Mouse (Mus musculus): ENCODE data around the gene Cenpp. TPM values are rescaled to one million over a fixed set of nuclear protein-coding genes. Genes with fewer than 3 reads are reported as not detected.
"Not testable (repeated sequence)": the region's sequence is repeated elsewhere in the genome, so short reads cannot be mapped to it uniquely, and the experiment has no call there.

Gene Cenpp
- polyA plus RNA-seq, 1 experiment from 2014 or later = 5.5 TPM

DNA sequence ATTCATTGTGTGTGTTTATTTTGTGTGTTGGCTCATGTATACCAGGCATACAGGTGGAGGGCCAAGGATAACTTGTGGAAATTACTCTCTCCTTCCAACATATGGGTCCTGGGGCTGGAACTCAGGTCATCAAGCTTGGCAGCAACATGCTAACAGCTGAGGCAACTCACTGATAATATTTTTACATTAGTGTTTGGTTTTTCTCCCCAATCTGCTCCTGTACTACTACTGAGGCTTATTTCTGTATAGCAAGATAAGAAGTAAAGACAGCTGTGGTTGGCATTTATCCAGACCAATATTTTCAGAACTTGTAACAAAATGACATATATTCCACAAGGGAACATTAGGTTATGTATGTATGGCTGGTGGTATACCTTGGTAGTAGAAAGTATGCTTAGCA is 34.2 kb downstream of the Cenpp start:
- Histone ChIP-seq H3K9me3 (ENCODE audit: control insufficient read depth, low read length) (no peaks in the 10 kb centered on the region), H3K4me2 (ENCODE audit: low read depth, low read length) (no peak overlapping the region), H3K36me3 (ENCODE audit: control insufficient read depth, insufficient read depth, low read length) (no peaks in the 10 kb centered on the region), H3K4me3 (ENCODE audit: low read depth, low read length) (no peak overlapping the region), H3K27me3 (ENCODE audit: control insufficient read depth, insufficient read depth, low read length) (no peaks in the 10 kb centered on the region), H3K4me1 (ENCODE audit: control insufficient read depth, insufficient read depth, low read length) (no peaks in the 10 kb centered on the region), H3K9ac (replicated peaks; ENCODE audit: low read depth, low read length) (no peak overlapping the region), H3K27ac (ENCODE audit: low read depth, low read length) (no peak overlapping the region)
- no peak for ATAC-seq (ENCODE audit: low read depth)

DNA sequence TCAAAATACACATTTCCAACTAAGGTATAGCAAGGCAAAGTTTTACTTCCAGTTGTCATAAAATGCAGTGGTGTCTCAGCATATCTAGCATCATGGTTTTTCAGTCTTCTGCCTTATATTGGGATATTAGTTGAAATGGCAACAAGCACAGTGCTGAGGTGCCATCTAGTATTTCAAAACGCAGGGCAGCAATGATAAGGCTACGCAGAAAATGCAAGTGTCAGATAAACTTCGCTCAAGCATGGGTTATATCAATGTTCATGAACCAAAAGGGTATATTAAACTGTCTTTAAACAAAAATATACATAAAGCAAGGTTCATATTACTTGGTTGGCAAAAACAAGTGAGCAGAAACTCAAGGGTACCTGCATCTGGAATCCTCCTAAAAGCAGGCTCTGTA is 35.6 kb downstream of the Cenpp start:
- Histone ChIP-seq H3K4me1 (ENCODE audit: control insufficient read depth, insufficient read depth, low read length) (no peaks in the 10 kb centered on the region), H3K9ac (replicated peaks; ENCODE audit: low read depth, low read length) (no peak overlapping the region), H3K9me3 (ENCODE audit: control insufficient read depth, low read length) (no peaks in the 10 kb centered on the region), H3K4me2 (ENCODE audit: low read depth, low read length) (no peak overlapping the region), H3K36me3 (ENCODE audit: control insufficient read depth, insufficient read depth, low read length) (no peaks in the 10 kb centered on the region), H3K27me3 (ENCODE audit: control insufficient read depth, insufficient read depth, low read length) (no peaks in the 10 kb centered on the region), H3K27ac (ENCODE audit: low read depth, low read length) (no peak overlapping the region), H3K4me3 (ENCODE audit: low read depth, low read length) (no peak overlapping the region)
- WGBS = 93% methylated on average over 3 of the region's 3 CpGs
- no peak for ATAC-seq (ENCODE audit: low read depth)

DNA sequence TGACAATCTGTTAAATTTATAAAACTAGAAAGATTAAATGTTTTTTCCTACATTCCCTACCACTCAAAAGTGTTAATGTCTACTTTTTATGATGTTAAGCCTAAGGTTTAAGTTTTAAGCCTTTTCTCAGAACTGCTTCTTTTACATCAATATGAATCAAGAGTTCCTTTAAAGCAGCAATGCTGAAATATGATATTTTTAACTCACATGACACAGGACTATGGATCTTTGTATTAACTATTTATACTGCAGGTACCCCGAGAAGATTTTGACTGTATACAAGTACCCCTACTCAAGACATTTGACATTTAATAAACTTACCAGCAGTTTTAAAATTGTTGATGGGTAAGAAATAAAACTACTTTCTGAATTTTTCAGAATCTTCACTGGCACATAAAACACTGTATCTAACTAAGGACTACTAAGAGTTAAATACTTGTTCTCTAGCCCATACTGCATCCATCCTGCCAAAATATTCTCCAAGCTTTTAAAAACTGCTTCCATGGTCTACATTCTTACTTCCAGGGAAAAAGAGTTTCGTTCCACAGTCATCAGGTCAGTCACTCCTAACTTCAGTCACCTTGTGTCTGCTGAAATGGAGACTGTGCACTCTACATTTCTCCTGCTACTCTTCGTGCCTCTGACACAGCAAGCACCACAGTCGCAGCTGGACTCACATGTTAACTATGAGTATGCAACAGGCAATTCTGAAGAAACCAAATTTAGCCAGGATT is 43.8 kb downstream of the Cenpp start:
- H3K36me3 ChIP-seq (ENCODE audit: control insufficient read depth, insufficient read depth, low read length) = no peaks in the 10 kb centered on the region
- H3K4me2 ChIP-seq (ENCODE audit: low read depth, low read length) = no peak overlapping the region
- no peak overlapping the region; the same call in 1 of the 2 replicates for H3K4me3 ChIP-seq (ENCODE audit: low read depth, low read length)
- no peaks in the 10 kb centered on the region for H3K27me3 ChIP-seq (ENCODE audit: control insufficient read depth, insufficient read depth, low read length)
- H3K4me1 ChIP-seq (ENCODE audit: control insufficient read depth, insufficient read depth, low read length) = no peaks in the 10 kb centered on the region
- H3K9me3 ChIP-seq (ENCODE audit: control insufficient read depth, low read length) = no peaks in the 10 kb centered on the region
- no peak overlapping the region for H3K9ac ChIP-seq (replicated peaks; ENCODE audit: low read depth, low read length)
- H3K27ac ChIP-seq (ENCODE audit: low read depth, low read length) = no peak overlapping the region
- 88% methylated on average over 4 of the region's 4 CpGs for WGBS
- no peak for ATAC-seq (ENCODE audit: low read depth)

DNA sequence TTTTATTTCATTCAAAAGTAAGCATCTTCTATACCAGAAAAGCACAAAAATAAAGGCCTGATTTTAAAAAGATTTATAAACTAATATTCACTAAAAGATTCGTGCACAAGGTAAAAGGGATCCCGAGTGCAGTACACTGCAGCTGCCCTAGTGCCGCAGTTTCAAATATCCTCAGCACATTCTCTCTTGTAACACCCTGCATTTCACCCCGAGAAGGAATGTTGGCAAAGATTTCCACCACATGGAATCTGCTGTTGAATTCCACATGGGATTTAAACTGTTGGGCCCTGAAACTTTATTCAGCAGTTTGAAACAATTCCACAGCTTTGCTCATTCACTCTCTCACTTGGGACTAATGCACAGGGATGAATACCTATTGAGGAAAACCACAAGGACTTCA is 44.9 kb downstream of the Cenpp start, which contains the start of gene Ogn:
Gene Ogn (plus strand): TSS at position 333 of the 400 bp plus-strand sequence.
- WGBS = 88% methylated on average over 4 of the region's 4 CpGs
- Histone ChIP-seq H3K4me2 (ENCODE audit: low read depth, low read length) (no peak within 1 kb of the TSS), H3K27ac (ENCODE audit: low read depth, low read length) (no peak within 1 kb of the TSS), H3K4me1 (ENCODE audit: control insufficient read depth, insufficient read depth, low read length) (no peaks in the 10 kb centered on the region), H3K27me3 (ENCODE audit: control insufficient read depth, insufficient read depth, low read length) (no peaks in the 10 kb centered on the region), H3K9ac (replicated peaks; ENCODE audit: low read depth, low read length) (no peak within 1 kb of the TSS), H3K9me3 (ENCODE audit: control insufficient read depth, low read length) (no peaks in the 10 kb centered on the region), H3K36me3 (ENCODE audit: control insufficient read depth, insufficient read depth, low read length) (no peaks in the 10 kb centered on the region), H3K4me3 (ENCODE audit: low read depth, low read length) (no peak within 1 kb of the TSS)
- ATAC-seq (ENCODE audit: low read depth) = no peak

DNA sequence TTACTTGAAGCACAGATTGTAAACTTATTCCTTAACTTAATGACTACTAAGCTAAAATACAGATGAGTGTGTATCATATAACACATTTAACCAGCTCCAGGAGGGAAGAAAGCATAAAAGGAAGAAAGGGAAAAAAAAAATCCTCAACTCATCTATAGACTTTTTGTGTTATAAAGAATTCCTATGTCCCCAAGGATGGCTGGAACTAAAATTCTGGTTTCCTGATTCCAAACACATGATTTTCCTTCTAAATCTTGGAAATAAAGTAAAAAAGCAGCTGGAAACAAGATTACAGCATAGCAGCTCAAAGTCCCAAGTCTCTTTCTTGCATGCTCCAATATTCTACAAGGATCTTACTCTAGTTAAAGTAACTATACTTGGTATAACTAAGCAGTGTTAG is 49.0 kb downstream of the Cenpp start:
- no peak for ATAC-seq (ENCODE audit: low read depth)
- Histone ChIP-seq H3K36me3 (ENCODE audit: control insufficient read depth, insufficient read depth, low read length) (no peaks in the 10 kb centered on the region), H3K4me2 (ENCODE audit: low read depth, low read length) (no peak overlapping the region), H3K4me3 (ENCODE audit: low read depth, low read length) (no peak overlapping the region), H3K9ac (replicated peaks; ENCODE audit: low read depth, low read length) (no peak overlapping the region), H3K4me1 (ENCODE audit: control insufficient read depth, insufficient read depth, low read length) (no peaks in the 10 kb centered on the region), H3K27ac (ENCODE audit: low read depth, low read length) (no peak overlapping the region), H3K9me3 (ENCODE audit: control insufficient read depth, low read length) (no peaks in the 10 kb centered on the region), H3K27me3 (ENCODE audit: control insufficient read depth, insufficient read depth, low read length) (no peaks in the 10 kb centered on the region)

DNA sequence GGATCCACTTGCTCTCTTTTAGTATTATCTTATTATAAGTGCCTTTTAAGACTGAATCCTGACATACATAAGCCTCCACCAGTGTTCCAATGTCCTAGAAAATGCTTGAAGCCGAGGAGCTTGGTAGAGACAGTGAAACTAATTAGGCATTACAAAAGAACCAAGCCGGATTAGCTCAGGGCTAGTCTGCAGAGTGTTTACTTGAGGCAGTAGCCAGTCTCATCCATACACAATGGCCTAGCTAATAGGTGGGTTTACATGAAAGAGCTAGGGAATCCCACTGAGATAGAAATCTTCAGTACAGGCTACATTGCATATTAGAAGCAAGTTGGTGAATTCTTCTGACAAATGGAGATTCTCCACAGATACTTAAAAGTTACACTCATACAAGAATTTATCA is 50.0 kb downstream of the Cenpp start:
- WGBS = 73% methylated on average over 2 of the region's 2 CpGs
- not testable (repeated sequence) for H3K9me3 ChIP-seq (ENCODE audit: control insufficient read depth, low read length)

DNA sequence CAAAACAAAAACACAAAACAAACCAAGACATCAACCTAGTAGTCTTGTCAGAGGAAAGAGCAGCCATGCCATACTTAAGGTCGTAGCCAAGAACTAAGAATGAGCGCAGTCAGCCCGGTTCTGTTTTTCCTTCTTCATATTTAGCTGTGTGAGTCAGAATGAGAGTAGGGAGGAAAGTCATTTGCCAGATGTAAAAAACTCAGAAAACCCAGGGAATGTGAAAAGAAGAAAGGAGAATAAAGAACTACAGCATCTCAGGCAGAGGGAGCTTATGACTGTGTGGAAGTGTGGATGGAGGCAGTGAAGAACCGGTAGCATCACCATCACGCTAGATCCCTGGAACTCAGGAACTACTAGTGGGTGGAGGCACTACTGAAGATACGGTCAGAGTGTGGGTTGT is 66.5 kb downstream of the Cenpp start:
- Histone ChIP-seq H3K27ac (ENCODE audit: low read depth, low read length) (no peak overlapping the region), H3K9ac (replicated peaks; ENCODE audit: low read depth, low read length) (no peak overlapping the region), H3K4me1 (ENCODE audit: control insufficient read depth, insufficient read depth, low read length) (no peaks in the 10 kb centered on the region), H3K36me3 (ENCODE audit: control insufficient read depth, insufficient read depth, low read length) (no peaks in the 10 kb centered on the region), H3K9me3 (ENCODE audit: control insufficient read depth, low read length) (no peaks in the 10 kb centered on the region), H3K27me3 (ENCODE audit: control insufficient read depth, insufficient read depth, low read length) (no peaks in the 10 kb centered on the region), H3K4me2 (ENCODE audit: low read depth, low read length) (no peak overlapping the region), H3K4me3 (ENCODE audit: low read depth, low read length) (no peak overlapping the region)
- WGBS = 96% methylated on average over 6 of the region's 6 CpGs
- no peak for ATAC-seq (ENCODE audit: low read depth)

More for the DNA sequence above, 50.0 kb downstream of the Cenpp start:
- not testable (repeated sequence) for ATAC-seq (ENCODE audit: low read depth); H3K4me3 ChIP-seq (ENCODE audit: low read depth, low read length); H3K4me2 ChIP-seq (ENCODE audit: low read depth, low read length); H3K36me3 ChIP-seq (ENCODE audit: control insufficient read depth, insufficient read depth, low read length); H3K27ac ChIP-seq (ENCODE audit: low read depth, low read length); H3K4me1 ChIP-seq (ENCODE audit: control insufficient read depth, insufficient read depth, low read length); H3K9ac ChIP-seq (replicated peaks; ENCODE audit: low read depth, low read length); H3K27me3 ChIP-seq (ENCODE audit: control insufficient read depth, insufficient read depth, low read length)

DNA sequence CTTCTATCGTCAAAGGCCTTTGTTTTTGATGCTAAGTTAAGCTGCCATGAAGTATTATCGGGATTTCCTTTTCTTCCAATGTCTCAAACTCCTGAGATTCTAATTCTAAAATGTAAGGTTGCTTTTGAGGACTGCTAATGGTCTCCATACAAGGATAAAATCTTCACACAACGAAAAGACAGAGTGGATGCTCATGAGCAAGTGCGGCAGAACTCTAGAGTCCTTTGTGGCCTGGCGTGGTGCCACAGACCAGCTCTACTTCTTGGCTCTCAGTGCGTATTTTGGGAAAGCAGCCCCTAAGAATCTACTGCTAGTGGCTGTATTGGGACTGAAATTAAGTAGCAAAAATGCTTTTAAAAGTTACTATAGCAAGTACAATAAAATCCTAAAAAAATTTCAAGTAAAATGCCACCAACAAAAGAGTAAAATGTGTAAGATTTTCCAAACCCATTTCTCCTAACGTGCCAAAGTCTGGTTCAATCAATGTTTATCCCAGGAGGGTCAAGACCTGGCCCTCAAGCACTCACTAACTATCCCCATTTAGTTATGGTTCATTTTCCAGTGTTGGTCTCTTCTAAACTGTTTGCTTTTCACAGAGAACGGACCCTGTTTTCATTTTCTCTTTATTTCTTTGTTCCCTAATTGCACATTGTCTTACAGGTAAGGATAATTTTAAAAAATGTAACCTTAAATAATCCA is 68.1 kb downstream of the Cenpp start:
- no peaks in the 10 kb centered on the region for H3K27me3 ChIP-seq (ENCODE audit: control insufficient read depth, insufficient read depth, low read length)
- no peaks in the 10 kb centered on the region for H3K4me1 ChIP-seq (ENCODE audit: control insufficient read depth, insufficient read depth, low read length)
- ATAC-seq (ENCODE audit: low read depth) = no peak
- no peaks in the 10 kb centered on the region for H3K36me3 ChIP-seq (ENCODE audit: control insufficient read depth, insufficient read depth, low read length)
- H3K9me3 ChIP-seq (ENCODE audit: control insufficient read depth, low read length) = no peaks in the 10 kb centered on the region
- no peak overlapping the region for H3K4me3 ChIP-seq (ENCODE audit: low read depth, low read length)
- H3K4me2 ChIP-seq (ENCODE audit: low read depth, low read length) = no peak overlapping the region
- 78% methylated on average over 8 of the region's 8 CpGs for WGBS
- no peak overlapping the region for H3K9ac ChIP-seq (replicated peaks; ENCODE audit: low read depth, low read length)
- no peak overlapping the region for H3K27ac ChIP-seq (ENCODE audit: low read depth, low read length)

DNA sequence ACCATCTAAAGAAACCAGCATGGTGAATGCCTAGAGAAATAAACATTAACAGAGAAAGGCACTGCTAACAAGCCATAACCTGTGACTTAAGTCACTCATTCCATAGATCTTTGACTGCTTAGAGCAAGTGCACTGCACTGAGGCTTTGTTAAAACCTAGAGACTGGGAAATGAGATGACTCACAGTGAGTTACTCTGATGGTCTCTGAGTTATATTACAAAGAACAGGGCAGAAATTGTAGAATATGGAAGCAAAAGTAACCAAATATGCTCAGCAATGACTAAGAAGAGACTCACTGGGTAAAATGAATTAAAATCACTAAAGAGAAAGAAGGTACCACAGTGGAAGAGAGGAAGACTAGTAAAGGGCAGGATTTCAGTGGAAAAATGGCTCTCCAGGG is 68.7 kb downstream of the Cenpp start:
- Histone ChIP-seq H3K4me2 (ENCODE audit: low read depth, low read length) (no peak overlapping the region), H3K36me3 (ENCODE audit: control insufficient read depth, insufficient read depth, low read length) (no peaks in the 10 kb centered on the region), H3K9me3 (ENCODE audit: control insufficient read depth, low read length) (no peaks in the 10 kb centered on the region), H3K4me3 (ENCODE audit: low read depth, low read length) (no peak overlapping the region), H3K27me3 (ENCODE audit: control insufficient read depth, insufficient read depth, low read length) (no peaks in the 10 kb centered on the region), H3K27ac (ENCODE audit: low read depth, low read length) (no peak overlapping the region), H3K4me1 (ENCODE audit: control insufficient read depth, insufficient read depth, low read length) (no peaks in the 10 kb centered on the region), H3K9ac (replicated peaks; ENCODE audit: low read depth, low read length) (no peak overlapping the region)
- no peak for ATAC-seq (ENCODE audit: low read depth)

Data from neural tube, embryonic 14.5 days (tissue).